Comparison of ENCODE assay signal across 10 mouse cellular contexts in genomic region chr7:139103960-139104381, GRCm38 (mm10). TPM values are rescaled to one million over a fixed set of nuclear protein-coding genes. Genes with fewer than 3 reads are reported as not detected.
DNase-seq lines count a peak whose midpoint lies in the region; ATAC-seq and TF ChIP-seq lines count a peak whose summit lies in the region.
"Had no signal": no experiment of that assay in that cellular context is flagged by ENCODE, and none has a peak within 500 bp of the region (broad histone marks: within the 10 kb centered on the region; RNA-seq: fewer than 3 reads in every experiment).

No protein-coding gene starts in this region.

- no peaks in the 10 kb centered on the region for H3K79me2 ChIP-seq in CH12.LX (replicated peaks; ENCODE audit: control insufficient read depth, extremely low read depth, insufficient read depth, poor library complexity, severe bottlenecking)

- no peak overlapping the region for H3K27ac ChIP-seq in heart, embryonic 12.5 days (ENCODE audit: poor library complexity, severe bottlenecking)
- H3K27ac ChIP-seq in CH12.LX (ENCODE audit: insufficient read depth, low read depth) = no peak overlapping the region
- peak overlapping the region; percentile 15; the same call in 1 of the 2 replicates for H3K27ac ChIP-seq in midbrain, embryonic 11.5 days (ENCODE audit: low read depth, low read length)

- no peak for TF ChIP-seq POLR2A in CH12.LX (IDR thresholded peaks at IDR 0.05; ENCODE audit: low read depth, low read length)

- no peak overlapping the region for H3K9ac ChIP-seq in heart, embryonic 12.5 days
- H3K9ac ChIP-seq in CH12.LX (ENCODE audit: insufficient read depth, low read depth) = no peak overlapping the region
- no peak overlapping the region for H3K9ac ChIP-seq in midbrain, embryonic 11.5 days (ENCODE audit: low read length)

- TF ChIP-seq CTCF in CH12.LX (conservative IDR thresholded peaks at IDR 0.05 in 1 of 2, IDR thresholded peaks at IDR 0.05 in 1 of 2; ENCODE audit: low read depth in 2 of 2, low read length in 2 of 2) = peak in 1 of 2 experiments; percentile 60; a peak in 2 of 4 replicates

- in situ Hi-C loops in CH12.LX (cut with MboI; ENCODE audit: low pct_ligation_motif_present, low pct_unique_long_range_greater_than_20kb, low sequenced_read_pairs) = loop anchor here (25.0 kb wide), 1 partner anchor 383 kb away; no protein-coding TSS in a partner anchor

- no peak overlapping the region for H3K4me3 ChIP-seq in heart, embryonic 12.5 days
- no peak overlapping the region for H3K4me3 ChIP-seq in CH12.LX (replicated peaks in 1 of 3; ENCODE audit: low read depth in 2 of 3, low read length in 2 of 3, poor library complexity in 1 of 3)
- no peak overlapping the region for H3K4me3 ChIP-seq in midbrain, embryonic 11.5 days (ENCODE audit: low read depth, low read length)

- no peaks in the 10 kb centered on the region for H3K9me3 ChIP-seq in heart, embryonic 12.5 days (replicated peaks)
- H3K9me3 ChIP-seq in CH12.LX (replicated peaks; ENCODE audit: low read length) = no peaks in the 10 kb centered on the region
- no peaks in the 10 kb centered on the region for H3K9me3 ChIP-seq in midbrain, embryonic 11.5 days (ENCODE audit: control insufficient read depth, low read length)

- no peaks in the 10 kb centered on the region for H3K36me3 ChIP-seq in heart, embryonic 12.5 days
- no peaks in the 10 kb centered on the region for H3K36me3 ChIP-seq in CH12.LX (replicated peaks in 1 of 2; ENCODE audit: control insufficient read depth in 1 of 2, insufficient read depth in 1 of 2, low read length in 1 of 2)
- H3K36me3 ChIP-seq in midbrain, embryonic 11.5 days (ENCODE audit: control insufficient read depth, insufficient read depth, low read length) = no peaks in the 10 kb centered on the region

- ATAC-seq in heart, embryonic 12.5 days (ENCODE audit: insufficient number of reproducible peaks, low FRiP score) = peak; percentile 22; the same call in 1 of the 2 replicates
- peak; percentile 64 for ATAC-seq in midbrain, embryonic 11.5 days (ENCODE audit: low FRiP score)

- no peak overlapping the region for H3K4me2 ChIP-seq in heart, embryonic 12.5 days
- H3K4me2 ChIP-seq in CH12.LX (ENCODE audit: insufficient read depth, low read depth, poor library complexity, severe bottlenecking) = no peak overlapping the region
- H3K4me2 ChIP-seq in midbrain, embryonic 11.5 days = no peak overlapping the region

- no peak for TF ChIP-seq RAD21 in CH12.LX (IDR thresholded peaks at IDR 0.05; ENCODE audit: low read depth, low read length)

- no peak for DNase-seq in heart, postnatal 36 days
- DNase-seq in CH12.LX (ENCODE audit: extremely low read depth) = no peak
- peak; percentile 67 to 74 for DNase-seq in cerebellum, postnatal 25 days
- peak; percentile 85 for DNase-seq in midbrain, embryonic 11.5 days (ENCODE audit: low spot score, missing footprints)
- no peak for DNase-seq in frontal cortex, postnatal 36 days (ENCODE audit: low spot score in 2 of 2)
- DNase-seq in right cerebral cortex, postnatal 14 days = no peak
- DNase-seq in lung, adult 18-20 months = no peak
- DNase-seq: spleen, adult 18-20 months had no signal

- peaks cover 3% of the 10 kb centered on the region; the same call in 1 of the 2 replicates for H3K27me3 ChIP-seq in heart, embryonic 12.5 days (replicated peaks)
- peaks cover 95% of the 10 kb centered on the region for H3K27me3 ChIP-seq in CH12.LX (replicated peaks)
- H3K27me3 ChIP-seq in midbrain, embryonic 11.5 days (ENCODE audit: control insufficient read depth, insufficient read depth, low read length) = no peaks in the 10 kb centered on the region

- H3K4me1 ChIP-seq in heart, embryonic 12.5 days (replicated peaks) = peaks cover 7% of the 10 kb centered on the region
- no peaks in the 10 kb centered on the region for H3K4me1 ChIP-seq in CH12.LX (ENCODE audit: control insufficient read depth in 1 of 2, insufficient read depth in 2 of 2)
- no peaks in the 10 kb centered on the region for H3K4me1 ChIP-seq in midbrain, embryonic 11.5 days (ENCODE audit: control insufficient read depth, insufficient read depth, low read length)

- TF ChIP-seq EP300 in CH12.LX (IDR thresholded peaks at IDR 0.05; ENCODE audit: low read length) = no peak

- dilution Hi-C loops in CH12.LX (cut with MboI; ENCODE audit: extremely low pct_ligation_motif_present, extremely low pct_unique_long_range_greater_than_20kb, low sequenced_read_pairs) = no loop called here

- 58% methylated on average over 10 of the region's 10 CpGs for WGBS in heart, embryonic 12.5 days
- 62% methylated on average over 10 of the region's 10 CpGs for WGBS in midbrain, embryonic 11.5 days

- intact Hi-C loops in heart, postnatal 36 days (cut with DNase I) = no loop called here

TF ChIP-seq in CH12.LX, 34 proteins besides CTCF, POLR2A, EP300 and RAD21:
- peak; percentile 46 for TF ChIP-seq SMC3 (IDR thresholded peaks at IDR 0.05; ENCODE audit: low read depth, low read length)
- TF ChIP-seq TCF12 (IDR thresholded peaks at IDR 0.05; ENCODE audit: low read depth, low read length) = no peak

RNA-seq across cellular contexts. Expression of gene Dpysl4, which starts 18.2 kb away (rescaled TPM):
- polyA plus RNA-seq in heart, embryonic 12.5 days (2016; fragmentation: Nextera tagmentation; extraction: Ambion mirVana) = 3.4 and 4.1 TPM in 2 replicates
- 1 to 10 TPM; 5.0 to 6.4 TPM for total RNA-seq in heart, postnatal 36 days (2021)
- total RNA-seq in CH12.LX (2012; rRNA removed) (not detected in 2 replicates), CH12.LX (2014; rRNA removed) (not detected in 2 replicates)
- not detected in 2 replicates for polyA plus RNA-seq in CH12.LX (2012; ENCODE audit: insufficient read length, low read depth)
- 167 and 179 TPM in 2 replicates for polyA plus RNA-seq in midbrain, embryonic 11.5 days (2014; fragmentation: Nextera tagmentation; extraction: Ambion mirVana)
- total RNA-seq: MEL had no signal

Comparison
In these comparisons a context has a peak if more than half of its experiments do, and no peak if none do; other contexts are left out.
1. DNase-seq: peak in cerebellum, postnatal 25 days (2 of 2) and midbrain, embryonic 11.5 days (single experiment); none in heart, postnatal 36 days (0 of 2), CH12.LX (single experiment), frontal cortex, postnatal 36 days (0 of 2), right cerebral cortex, postnatal 14 days (single experiment) and lung, adult 18-20 months (0 of 2).
2. RNA of gene Dpysl4, which starts 18.2 kb away (polyA plus RNA-seq): 167 to 179 TPM in midbrain, embryonic 11.5 days; 3.4 to 4.1 TPM in heart, embryonic 12.5 days and not detected in CH12.LX; every median in the first group is over 10 times any median in the second.